Mouse (Mus musculus) MEL-GATA-1-ER (cell line): Measurements from ENCODE around the gene Abhd17c.
A peak's percentile ranks its signal among the peaks of the same experiment; 100 is the strongest.

Experiments used
- DNase-seq: peaks from one replicate; pipeline ENCODE4 v3.0.0-alpha.2; 2012; ENCODE audit warnings: low read depth; ENCODE audit errors: extremely low read depth

Abhd17c gene

GRCm38 (mm10) chr7:84119216-84120105, 32.2 kb downstream of the Abhd17c start:
- DNase-seq, result peak; percentile 28

GRCm38 (mm10) chr7:84117543-84118122, 34.1 kb downstream of the Abhd17c start:
- DNase-seq, result no peak

DNA sequence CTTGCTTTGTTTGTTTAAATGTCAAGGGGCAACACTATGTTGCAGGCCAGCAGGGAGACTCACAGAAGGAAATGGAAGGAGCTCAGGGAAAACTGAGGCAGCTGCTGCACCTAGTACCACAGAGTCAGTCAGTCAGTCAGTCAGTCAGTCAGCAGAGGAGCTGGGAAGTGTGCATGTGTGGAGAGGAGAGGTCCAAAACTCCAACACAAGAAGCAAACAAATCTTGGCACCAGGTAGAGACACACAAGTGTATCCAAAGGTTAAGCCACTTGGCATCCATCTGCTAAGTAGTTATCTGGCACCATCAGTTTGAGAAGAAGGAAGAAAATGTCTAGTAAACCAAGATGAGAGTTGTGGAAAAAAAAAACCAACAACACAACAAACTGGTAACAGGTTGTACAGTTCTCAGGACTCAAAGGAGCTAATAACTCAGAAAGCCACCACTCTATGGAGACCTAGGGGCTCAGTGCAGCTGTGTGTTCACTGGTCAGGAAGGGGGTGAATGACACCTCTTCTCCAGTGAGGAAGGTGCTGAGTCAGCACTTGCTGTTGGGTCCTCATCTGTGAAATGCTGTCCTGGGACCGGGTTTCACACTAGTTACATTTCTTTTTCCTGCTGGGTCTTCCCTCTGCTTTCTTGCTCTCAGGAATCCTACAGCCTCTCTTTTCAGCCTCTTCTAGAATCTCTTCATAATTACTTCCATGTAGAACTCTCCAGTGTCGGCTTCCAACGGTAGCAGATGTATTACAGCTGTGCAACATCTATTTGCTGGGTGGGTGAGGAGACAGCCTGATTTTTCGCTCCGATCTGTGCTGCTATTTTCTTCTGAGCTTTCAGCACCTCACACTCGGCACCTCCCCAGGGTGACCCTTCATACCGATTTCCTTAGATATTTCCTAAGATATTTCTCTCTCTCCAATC, 34.8 kb downstream of the Abhd17c start:
- DNase-seq, result no peak

GRCm38 (mm10) chr7:84115385-84115784, 36.3 kb downstream of the Abhd17c start:
- no peak for DNase-seq

DNA sequence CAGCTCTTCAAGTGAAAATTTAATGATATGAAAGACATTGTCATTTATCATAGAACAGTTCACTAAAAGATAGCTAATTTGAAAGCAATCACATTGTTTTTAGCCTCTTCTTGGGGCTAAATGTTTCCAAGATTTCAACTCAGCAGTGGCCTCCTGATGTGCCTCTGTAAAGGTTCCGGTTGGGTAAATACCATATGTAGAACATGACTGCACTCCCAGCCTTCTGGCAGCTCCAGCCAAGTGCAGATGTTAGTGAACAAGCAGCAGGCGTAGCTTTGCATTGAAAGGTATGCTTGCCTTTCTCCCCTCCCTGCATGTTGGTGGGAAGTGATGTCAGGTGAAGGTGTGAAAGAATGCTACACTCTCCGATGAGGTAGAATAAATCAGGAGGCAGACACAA, 36.9 kb downstream of the Abhd17c start:
- DNase-seq, result no peak

DNA sequence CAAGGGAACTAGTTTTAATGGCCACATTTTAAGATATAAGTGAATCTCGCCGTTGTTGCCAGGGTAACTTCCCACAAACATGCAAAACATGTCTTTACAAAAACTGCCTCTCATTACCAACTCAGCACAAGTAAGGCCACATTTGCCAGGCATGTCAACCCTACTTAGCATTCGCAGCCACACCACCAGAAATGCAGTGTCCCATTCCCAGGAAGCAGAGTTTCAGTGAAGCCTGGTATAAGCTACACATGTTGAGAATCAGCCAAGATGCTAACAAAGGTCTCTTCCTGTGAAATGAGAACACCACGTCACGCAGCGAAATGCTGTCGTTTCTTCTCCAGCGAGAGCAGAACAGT, 38.7 kb downstream of the Abhd17c start:
- no peak for DNase-seq

GRCm38 (mm10) chr7:84112351-84113034, 39.2 kb downstream of the Abhd17c start:
- DNase-seq, result no peak

DNA sequence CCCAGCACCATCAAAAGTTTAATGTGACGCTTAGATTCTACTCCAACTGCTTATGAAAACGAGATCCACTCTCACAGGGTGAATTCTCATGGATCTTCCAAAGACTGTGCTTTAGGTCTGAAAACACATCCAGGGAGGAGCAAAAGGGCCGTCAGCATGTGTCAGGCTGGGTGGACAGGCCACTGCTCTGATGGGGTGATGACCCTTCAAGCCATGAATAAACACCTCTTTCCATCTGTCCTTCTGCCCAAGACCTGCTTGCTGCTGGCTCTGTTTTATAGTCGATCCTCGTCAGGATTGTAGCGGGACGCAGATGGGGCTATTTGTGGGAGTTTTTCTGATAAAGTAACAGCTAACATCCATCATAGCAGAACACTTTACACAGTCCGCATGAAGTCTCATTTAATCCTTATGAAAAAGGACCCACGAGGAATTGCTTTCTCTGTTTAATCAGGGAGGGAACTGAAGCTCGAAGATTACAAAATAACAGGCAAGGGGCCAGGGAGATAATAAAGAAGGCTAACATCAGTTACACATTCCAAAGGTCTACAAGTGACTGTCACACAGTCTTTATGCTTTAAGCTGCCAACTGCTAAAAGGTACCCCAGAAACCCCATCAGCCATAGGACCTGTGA, 39.9 kb downstream of the Abhd17c start:
- DNase-seq, result no peak

DNA sequence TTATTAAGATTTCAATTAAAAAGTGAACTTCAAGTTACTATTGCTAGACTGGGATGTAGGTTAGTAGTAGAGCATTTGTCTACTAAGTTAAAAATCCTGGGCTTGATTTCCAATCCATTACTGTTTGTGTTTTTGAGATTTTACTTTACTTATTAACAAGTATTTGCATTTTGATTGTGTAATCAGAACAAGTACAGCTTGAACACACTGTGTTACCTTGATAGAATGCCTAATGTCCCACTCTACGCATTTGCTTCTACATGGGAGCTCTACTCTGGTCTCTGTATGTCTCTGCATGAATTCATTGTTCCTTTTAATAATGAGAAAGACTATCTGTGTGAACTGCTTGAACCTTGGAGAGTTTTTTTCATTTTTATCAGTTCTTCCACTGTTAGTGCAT, 44.8 kb downstream of the Abhd17c start:
- no peak for DNase-seq

DNA sequence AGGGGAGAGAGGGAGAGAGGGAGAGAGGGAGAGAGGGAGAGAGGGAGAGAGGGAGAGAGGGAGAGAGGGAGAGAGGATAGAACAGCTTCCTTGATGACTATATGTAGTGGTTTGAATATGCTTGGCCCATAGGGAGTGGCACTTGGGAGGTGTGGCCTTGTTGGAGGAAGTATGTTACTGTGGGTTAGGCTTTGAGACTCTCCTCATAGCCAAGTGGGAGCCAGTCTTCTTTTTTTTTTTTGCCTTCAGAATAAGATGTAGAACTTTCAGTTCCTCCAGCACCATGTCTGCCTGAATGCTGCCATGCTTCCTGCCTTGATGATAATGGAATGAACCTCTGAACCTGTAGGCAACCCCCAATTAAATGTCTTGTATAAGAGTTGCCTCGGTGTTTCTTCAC, 49.1 kb downstream of the Abhd17c start:
- peak; percentile 42 for DNase-seq

- no peak for DNase-seq
Measured at GRCm38 (mm10) chr7:84100672-84101071, 51.0 kb downstream of the Abhd17c start.

DNA sequence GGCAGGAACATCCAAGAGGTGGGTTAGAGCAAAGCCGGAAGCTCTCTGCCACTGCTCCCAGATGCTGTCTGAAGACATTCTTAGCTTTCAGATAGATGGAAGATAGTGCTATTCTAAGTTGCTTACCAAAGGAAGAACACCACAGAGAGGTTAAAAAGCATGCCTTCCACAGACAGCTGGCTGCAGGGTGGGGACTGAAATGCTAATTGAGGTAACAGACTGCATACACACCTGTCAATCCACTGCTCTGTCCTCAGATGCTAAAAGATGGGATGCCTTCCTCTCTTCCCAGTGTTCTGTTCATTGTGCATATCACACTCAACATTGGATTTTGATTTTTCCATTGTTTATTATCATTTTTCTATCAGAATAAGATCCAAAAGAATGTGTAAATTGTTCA, 53.6 kb downstream of the Abhd17c start:
- no peak for DNase-seq

DNA sequence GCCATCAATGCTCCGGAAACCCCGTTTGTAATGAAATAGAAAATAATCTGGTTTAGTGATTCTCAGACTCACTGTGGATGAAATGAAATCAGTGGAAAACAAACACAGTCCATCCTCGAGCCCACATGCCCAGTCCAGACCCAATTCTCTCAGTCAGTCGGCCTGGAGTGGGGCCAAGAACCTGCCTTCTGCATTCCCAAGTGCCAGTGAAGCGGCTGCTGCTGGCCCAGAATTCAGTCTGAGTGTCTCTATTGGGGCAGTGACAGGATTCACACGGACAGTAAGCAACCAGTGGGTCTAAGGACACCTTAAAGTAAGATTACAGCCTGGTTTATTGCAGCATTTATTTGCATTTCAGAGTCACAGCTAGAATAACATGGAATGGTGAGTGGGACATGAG, 55.2 kb downstream of the Abhd17c start:
- DNase-seq, result no peak

GRCm38 (mm10) chr7:84090793-84091192, 60.9 kb downstream of the Abhd17c start:
- DNase-seq, result no peak

DNA sequence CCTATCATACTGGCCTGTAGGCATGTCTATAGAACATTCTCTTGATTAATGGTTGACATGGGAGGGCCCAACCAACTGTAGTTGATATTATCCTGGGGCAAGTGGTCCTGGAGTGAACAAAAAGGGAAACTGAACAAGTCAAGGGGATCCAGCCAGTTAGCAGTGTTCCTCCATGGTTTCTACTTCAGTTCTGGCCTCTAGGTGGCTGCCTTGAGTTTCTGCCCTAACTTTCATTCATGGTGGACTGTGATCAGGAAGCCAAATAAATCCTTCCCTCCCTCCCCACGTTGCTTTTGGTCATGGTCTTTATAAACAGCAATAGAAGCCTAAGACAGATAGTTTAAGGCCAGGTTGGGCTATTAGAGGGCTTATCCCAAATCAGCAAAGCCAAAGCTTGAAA, 61.9 kb downstream of the Abhd17c start:
- DNase-seq, result peak; percentile 15

- DNase-seq, result peak; percentile 18
Measured at GRCm38 (mm10) chr7:84088971-84089370, 62.7 kb downstream of the Abhd17c start.

DNA sequence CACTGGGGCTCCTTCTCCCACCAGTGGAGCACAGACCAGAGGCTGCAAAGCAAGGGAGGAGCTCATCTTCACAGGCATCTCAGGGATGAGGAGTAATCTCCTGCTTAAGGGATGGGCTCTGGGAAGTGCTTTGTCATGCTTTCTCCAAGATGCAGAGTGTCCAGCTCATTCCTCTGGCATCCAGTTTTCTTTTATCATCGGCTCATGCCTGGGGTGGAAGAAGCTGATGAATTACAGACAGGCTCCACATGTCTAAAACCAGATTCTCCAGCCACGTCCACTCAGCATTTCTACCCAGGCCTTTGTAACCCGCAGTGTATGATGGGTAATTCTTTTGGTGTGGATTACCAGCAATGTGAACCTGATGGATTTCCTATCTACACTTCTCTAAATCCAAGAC, 63.5 kb downstream of the Abhd17c start:
- no peak for DNase-seq

GRCm38 (mm10) chr7:84086039-84086829, 65.5 kb downstream of the Abhd17c start, which contains the start of gene Cemip:
Gene Cemip (minus strand): TSS chr7:84086502.
- DNase-seq, result no peak

DNA sequence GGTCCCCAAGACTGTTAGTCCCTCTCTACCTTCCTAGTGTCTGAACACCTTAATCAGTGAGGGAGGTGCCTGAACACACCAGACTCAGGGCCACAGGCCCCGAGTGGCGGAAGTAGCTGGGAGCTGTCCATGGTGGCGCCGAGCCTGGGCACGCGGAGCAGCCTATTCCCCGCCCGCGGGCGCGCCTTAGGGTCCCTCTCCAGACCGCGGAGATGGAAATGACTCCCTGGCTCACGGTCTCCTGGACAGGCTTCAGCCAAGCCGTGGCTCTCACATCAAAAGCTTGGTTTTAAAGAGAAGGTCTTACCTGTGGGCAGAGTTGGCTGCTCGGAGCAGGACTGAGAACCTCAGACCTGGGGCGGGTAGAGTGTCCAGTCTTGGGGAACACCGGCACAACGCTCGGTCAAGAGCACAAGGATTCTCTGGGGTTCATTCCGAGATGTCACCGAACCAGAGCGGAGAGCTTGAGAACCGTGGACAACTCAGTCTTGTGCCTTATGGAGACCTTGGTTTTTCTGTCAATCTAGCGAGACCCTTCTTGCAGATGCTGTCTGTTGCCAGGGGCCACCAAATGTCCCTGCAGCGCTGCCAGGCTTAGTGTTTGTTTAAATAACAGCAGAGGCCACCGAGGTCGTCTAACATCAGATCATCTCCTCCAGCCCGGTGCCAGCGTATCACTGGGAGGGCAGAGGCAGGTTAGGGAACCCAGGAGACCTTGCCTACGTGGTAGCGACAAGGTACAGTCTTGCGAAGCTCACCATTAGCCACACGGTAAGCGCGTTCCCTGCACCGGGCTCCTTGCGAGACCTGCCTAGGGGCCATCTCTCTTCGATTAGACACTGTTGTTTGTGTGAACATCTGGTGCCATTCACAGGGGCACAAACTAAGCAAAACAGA, 66.4 kb downstream of the Abhd17c start:
- DNase-seq, result no peak
